Mouse (Mus musculus) myocyte (in vitro differentiated cells): ENCODE results near the gene Nemf.

Experiments used
- CEBPB ChIP-seq: IDR thresholded peaks from 2 replicates; pipeline ENCODE4 v1.6.1; 2011; ENCODE audit warnings: mild to moderate bottlenecking, moderate library complexity; ENCODE audit not compliant: poor library complexity, insufficient read depth, severe bottlenecking
- E2F4 ChIP-seq: IDR thresholded peaks from one replicate; pipeline ENCODE4 v1.6.1; 2011; ENCODE audit warnings: mild to moderate bottlenecking, control low read depth, moderate library complexity; ENCODE audit not compliant: insufficient read depth
- MAX ChIP-seq: IDR thresholded peaks from one replicate; pipeline ENCODE4 v1.6.1; 2011; ENCODE audit warnings: low read depth, mild to moderate bottlenecking, control low read depth
- MYOD1 ChIP-seq, 3 experiments: IDR thresholded peaks; one replicate each; pipeline ENCODE4 v1.6.1; 2011; ENCODE audit warnings: control low read depth in 2 of 3, low read depth in 2 of 3, mild to moderate bottlenecking in 2 of 3, moderate library complexity in 1 of 3; ENCODE audit not compliant: insufficient read length in 2 of 3, control insufficient read depth in 1 of 3
- MYOG ChIP-seq, 3 experiments: IDR thresholded peaks; one replicate each; pipeline ENCODE4 v1.6.1; 2011; ENCODE audit warnings: control low read depth in 2 of 3, low read depth in 2 of 3, mild to moderate bottlenecking in 2 of 3; ENCODE audit not compliant: insufficient read length in 2 of 3, control insufficient read depth in 1 of 3, insufficient read depth in 1 of 3
- POLR2A ChIP-seq: IDR thresholded peaks from one replicate; pipeline ENCODE4 v1.6.1; 2011; ENCODE audit warnings: low read depth, mild to moderate bottlenecking, control low read depth, moderate library complexity; ENCODE audit not compliant: insufficient read length
- POLR2AphosphoS2 ChIP-seq: IDR thresholded peaks from one replicate; pipeline ENCODE4 v1.6.1; 2011; ENCODE audit warnings: low read depth, control low read depth; ENCODE audit not compliant: insufficient read length
- REST ChIP-seq: IDR thresholded peaks from one replicate; pipeline ENCODE4 v1.6.1; 2011; ENCODE audit warnings: mild to moderate bottlenecking, control low read depth, moderate library complexity; ENCODE audit not compliant: insufficient read depth, insufficient read length
- USF1 ChIP-seq: IDR thresholded peaks from one replicate; pipeline ENCODE4 v1.6.1; 2011; ENCODE audit warnings: low read depth, mild to moderate bottlenecking, control low read depth, moderate library complexity

DNA sequence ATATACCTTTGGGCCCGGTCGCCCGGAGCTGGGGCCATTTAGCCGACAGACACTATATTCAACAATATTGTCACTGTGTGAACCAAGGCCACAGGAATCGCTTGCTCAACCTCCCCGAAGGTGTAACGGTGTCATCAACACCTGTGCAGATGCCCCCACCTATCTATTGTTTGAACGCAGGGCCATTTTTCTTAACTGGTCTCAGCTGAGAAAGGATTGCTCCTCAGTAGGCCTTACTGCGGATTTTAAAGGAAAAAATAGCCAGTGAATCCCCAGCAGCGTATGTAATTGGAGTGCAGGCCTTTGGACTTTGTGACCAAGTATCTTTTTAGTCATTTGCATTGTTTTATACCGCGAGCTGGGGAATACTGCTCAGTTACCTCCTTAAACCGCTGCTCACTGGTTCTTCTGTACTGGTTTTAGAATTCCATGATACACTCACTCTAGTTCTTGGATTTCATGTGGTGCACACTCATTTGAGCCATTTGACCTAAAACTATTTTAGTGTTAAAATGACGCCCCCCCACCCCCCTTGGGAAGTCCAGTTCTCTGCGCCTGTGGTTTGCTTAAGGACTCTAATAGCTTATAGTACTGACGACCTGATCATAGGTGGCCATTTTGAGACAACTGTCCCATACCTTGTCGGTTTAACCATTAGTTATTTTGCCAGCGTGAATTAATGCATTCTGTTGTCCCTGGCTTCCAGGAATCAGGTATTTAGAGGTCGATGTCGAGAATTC, 59.4 kb downstream of the Nemf start:
- TF ChIP-seq POLR2A (no peak), MAX (no peak), POLR2AphosphoS2 (no peak), MYOD1 (IDR thresholded peaks at IDR 0.05; ENCODE audit: control insufficient read depth in 1 of 3, insufficient read length in 2 of 3, low read depth in 2 of 3) (no peak), USF1 (no peak), E2F4 (no peak), CEBPB (no peak), MYOG (IDR thresholded peaks at IDR 0.05; ENCODE audit: control insufficient read depth in 1 of 3, insufficient read depth in 1 of 3, insufficient read length in 2 of 3, low read depth in 2 of 3) (no peak), REST (no peak)
